Mouse (Mus musculus) midbrain, embryonic 16.5 days (tissue): ENCODE measurements at regions not wholly inside any gene's neighbourhood (a gene's known extent, or its start where the extent isn't known, plus 50 kb on each side); places are given as distances from the start of the nearest gene placed in this dataset.

Experiments
- ATAC-seq: fragments of 200-750 bp; cut with Nextera tagmentation; 2 replicates; pipeline ENCODE4 v1.8.0; 2017; ENCODE audit warnings: moderate TSS enrichment
- H3K27ac ChIP-seq: fragments of 300-500 bp; sonication (generic); 2 replicates; pipeline ENCODE4 v1.5.1; 2014; ENCODE audit warnings: mild to moderate bottlenecking, low read length, mixed read lengths
- H3K27me3 ChIP-seq: fragments of 300-500 bp; sonication (generic); 2 replicates; pipeline ENCODE4 v1.6.1; 2014; ENCODE audit warnings: low read depth, low read length, mixed read lengths; ENCODE audit not compliant: control insufficient read depth, insufficient read depth
- H3K36me3 ChIP-seq: fragments of 300-500 bp; sonication (generic); 2 replicates; pipeline ENCODE4 v1.6.1; 2014; ENCODE audit warnings: mild to moderate bottlenecking, low read length, moderate library complexity, mixed read lengths; ENCODE audit not compliant: control insufficient read depth, insufficient read depth
- H3K4me1 ChIP-seq: fragments of 300-500 bp; sonication (generic); 2 replicates; pipeline ENCODE4 v1.6.1; 2014; ENCODE audit warnings: mild to moderate bottlenecking, low read length, mixed read lengths; ENCODE audit not compliant: control insufficient read depth, insufficient read depth
- H3K4me2 ChIP-seq: fragments of 300-500 bp; sonication (generic); 2 replicates; pipeline ENCODE4 v1.6.1; 2014; ENCODE audit warnings: mild to moderate bottlenecking, low read length, mixed read lengths
- H3K4me3 ChIP-seq: fragments of 300-500 bp; sonication (generic); 2 replicates; pipeline ENCODE4 v1.5.1; 2014; ENCODE audit warnings: low read depth, mild to moderate bottlenecking, low read length, moderate library complexity, mixed read lengths
- H3K9ac ChIP-seq: fragments of 300-500 bp; sonication (generic); 2 replicates; pipeline ENCODE4 v1.6.1; 2014; ENCODE audit warnings: low read depth, low read length, mixed read lengths
- H3K9me3 ChIP-seq: fragments of 300-500 bp; sonication (generic); replicated peaks from 2 replicates; pipeline ENCODE4 v1.6.1; 2014; ENCODE audit warnings: mild to moderate bottlenecking, low read length, mixed read lengths; ENCODE audit not compliant: control insufficient read depth, poor library complexity, severe bottlenecking
- WGBS: fragments of 180-500 bp; shearing (Covaris S2); extraction: QIAGEN DNeasy Blood & Tissue Kit; methylation state at CpG from one replicate; pipeline ENCODE4 v1.1.7; 2014; 5-methylcytosine and 5-hydroxymethylcytosine counted together

GRCm38 (mm10) chr10:117457701-117457950 lies 77.8 kb upstream of the Cpsf6 start:
- no peaks in the 10 kb centered on the region for H3K36me3 ChIP-seq
- no peaks in the 10 kb centered on the region for H3K4me1 ChIP-seq
- no peak overlapping the region for H3K9ac ChIP-seq
- no peak overlapping the region for H3K4me2 ChIP-seq
- H3K27ac ChIP-seq, result no peak overlapping the region
- ATAC-seq, result no peak
- no peaks in the 10 kb centered on the region for H3K9me3 ChIP-seq
- WGBS, result 51% methylated on average over 2 of the region's 2 CpGs
- H3K27me3 ChIP-seq, result no peaks in the 10 kb centered on the region
- no peak overlapping the region for H3K4me3 ChIP-seq

- Histone ChIP-seq H3K4me3 (no peak overlapping the region), H3K9ac (no peak overlapping the region), H3K36me3 (no peaks in the 10 kb centered on the region), H3K4me1 (no peaks in the 10 kb centered on the region), H3K4me2 (no peak overlapping the region), H3K9me3 (no peaks in the 10 kb centered on the region), H3K27ac (no peak overlapping the region), H3K27me3 (no peaks in the 10 kb centered on the region)
- no peak for ATAC-seq
- 60% methylated on average over 18 of the region's 18 CpGs for WGBS
Measured at GRCm38 (mm10) chr10:117456904-117457700, 77.3 kb upstream of the Cpsf6 start.

GRCm38 (mm10) chr10:117456427-117456826 lies 76.6 kb upstream of the Cpsf6 start:
- Histone ChIP-seq H3K4me3 (no peak overlapping the region), H3K36me3 (no peaks in the 10 kb centered on the region), H3K9ac (no peak overlapping the region), H3K4me1 (no peaks in the 10 kb centered on the region), H3K9me3 (no peaks in the 10 kb centered on the region), H3K4me2 (no peak overlapping the region), H3K27me3 (no peaks in the 10 kb centered on the region), H3K27ac (no peak overlapping the region)
- WGBS, result 84% methylated on average over 8 of the region's 8 CpGs
- no peak for ATAC-seq

GRCm38 (mm10) chr10:117455595-117456302 lies 75.9 kb upstream of the Cpsf6 start:
- no peak overlapping the region for H3K4me2 ChIP-seq
- H3K4me1 ChIP-seq, result no peaks in the 10 kb centered on the region
- H3K27me3 ChIP-seq, result no peaks in the 10 kb centered on the region
- 77% methylated on average over 9 of the region's 9 CpGs for WGBS
- H3K4me3 ChIP-seq, result no peak overlapping the region
- no peaks in the 10 kb centered on the region for H3K36me3 ChIP-seq
- H3K9ac ChIP-seq, result no peak overlapping the region
- ATAC-seq, result no peak
- no peak overlapping the region for H3K27ac ChIP-seq
- H3K9me3 ChIP-seq, result no peaks in the 10 kb centered on the region

GRCm38 (mm10) chr10:117454711-117455591 lies 75.1 kb upstream of the Cpsf6 start:
- H3K36me3 ChIP-seq, result no peaks in the 10 kb centered on the region
- WGBS, result 66% methylated on average over 12 of the region's 12 CpGs
- no peaks in the 10 kb centered on the region for H3K9me3 ChIP-seq
- no peaks in the 10 kb centered on the region for H3K4me1 ChIP-seq
- no peaks in the 10 kb centered on the region for H3K27me3 ChIP-seq
- H3K27ac ChIP-seq, result no peak overlapping the region
- ATAC-seq, result no peak
- H3K9ac ChIP-seq, result no peak overlapping the region
- no peak overlapping the region for H3K4me3 ChIP-seq
- H3K4me2 ChIP-seq, result no peak overlapping the region

GRCm38 (mm10) chr10:117454171-117454500 lies 74.3 kb upstream of the Cpsf6 start:
- H3K9ac ChIP-seq, result no peak overlapping the region
- no peaks in the 10 kb centered on the region for H3K27me3 ChIP-seq
- no peak overlapping the region for H3K4me3 ChIP-seq
- WGBS, result 95% methylated on average over 3 of the region's 3 CpGs
- H3K27ac ChIP-seq, result no peak overlapping the region
- H3K36me3 ChIP-seq, result no peaks in the 10 kb centered on the region
- H3K9me3 ChIP-seq, result no peaks in the 10 kb centered on the region
- ATAC-seq, result no peak
- H3K4me2 ChIP-seq, result no peak overlapping the region
- H3K4me1 ChIP-seq, result no peaks in the 10 kb centered on the region

GRCm38 (mm10) chr10:117453406-117454170 lies 73.8 kb upstream of the Cpsf6 start:
- Histone ChIP-seq H3K4me3 (no peak overlapping the region), H3K36me3 (no peaks in the 10 kb centered on the region), H3K4me2 (no peak overlapping the region), H3K27ac (no peak overlapping the region), H3K4me1 (no peaks in the 10 kb centered on the region), H3K9me3 (no peaks in the 10 kb centered on the region), H3K9ac (no peak overlapping the region), H3K27me3 (no peaks in the 10 kb centered on the region)
- WGBS, result 89% methylated on average over 7 of the region's 7 CpGs
- ATAC-seq, result no peak

GRCm38 (mm10) chr10:117452190-117452950 lies 72.6 kb upstream of the Cpsf6 start:
- 0 out of 2 replicates have a peak, but pooled peaks have one; percentile 36 for ATAC-seq
- Histone ChIP-seq H3K27ac (no peak overlapping the region), H3K27me3 (no peaks in the 10 kb centered on the region), H3K36me3 (no peaks in the 10 kb centered on the region), H3K4me2 (no peak overlapping the region), H3K4me1 (no peaks in the 10 kb centered on the region), H3K9me3 (no peaks in the 10 kb centered on the region), H3K9ac (no peak overlapping the region), H3K4me3 (no peak overlapping the region)
- 26% methylated on average over 7 of the region's 7 CpGs for WGBS
